Mouse (Mus musculus) olfactory bulb, adult 2 months (tissue): ENCODE data around the gene Fn3krp.

Experiments
- CTCF ChIP-seq: fragments of 200-500 bp; IDR thresholded peaks from 2 replicates; pipeline ENCODE4 v1.5.1; 2012; ENCODE audit warnings: low read depth, mild to moderate bottlenecking, low read length, moderate library complexity; ENCODE audit not compliant: insufficient read depth
- POLR2A ChIP-seq: fragments of 200-500 bp; IDR thresholded peaks from 2 replicates; pipeline ENCODE4 v1.6.1; 2012; ENCODE audit warnings: mild to moderate bottlenecking, low read depth, low read length, moderate library complexity; ENCODE audit not compliant: insufficient read depth

DNA sequence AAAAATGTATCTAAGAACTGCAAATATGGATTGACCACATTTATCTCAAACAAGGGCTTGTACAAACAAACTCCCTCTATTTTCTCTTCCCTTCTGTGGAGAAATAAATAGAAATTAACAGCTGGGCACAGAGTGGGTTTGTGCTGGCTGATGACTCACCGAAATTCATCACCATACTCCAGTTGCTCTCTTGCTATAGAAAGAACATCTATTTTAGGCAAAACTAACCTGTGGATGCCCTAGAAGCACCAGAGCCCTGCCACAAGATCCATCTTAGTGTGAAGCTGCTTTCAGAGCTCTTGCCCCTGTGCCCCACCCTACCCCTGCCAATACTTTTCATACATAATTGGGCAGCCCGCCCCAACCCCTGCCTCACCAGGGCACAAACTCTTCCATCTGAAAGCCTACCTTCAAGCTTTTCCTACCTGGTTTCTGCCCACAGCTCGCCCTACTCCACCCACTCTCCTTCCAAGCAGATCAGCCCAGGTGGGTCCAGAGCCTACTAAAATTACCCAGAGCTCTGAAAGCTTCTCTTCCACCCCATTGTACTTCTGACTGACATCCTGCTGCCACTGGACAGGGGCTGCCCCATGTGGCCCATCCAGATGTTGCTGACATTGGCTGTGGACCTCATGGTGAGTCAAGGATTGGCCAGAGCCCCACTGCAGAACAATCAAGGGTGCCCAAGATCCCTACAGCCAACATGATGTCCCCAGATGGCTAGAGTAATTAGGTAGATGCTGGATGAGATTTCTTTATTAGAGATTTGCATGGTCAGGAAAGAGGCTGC is 13.6 kb upstream of the Fn3krp start:
- no peak for TF ChIP-seq POLR2A
- no peak for TF ChIP-seq CTCF
